In the genomic region with DNA sequence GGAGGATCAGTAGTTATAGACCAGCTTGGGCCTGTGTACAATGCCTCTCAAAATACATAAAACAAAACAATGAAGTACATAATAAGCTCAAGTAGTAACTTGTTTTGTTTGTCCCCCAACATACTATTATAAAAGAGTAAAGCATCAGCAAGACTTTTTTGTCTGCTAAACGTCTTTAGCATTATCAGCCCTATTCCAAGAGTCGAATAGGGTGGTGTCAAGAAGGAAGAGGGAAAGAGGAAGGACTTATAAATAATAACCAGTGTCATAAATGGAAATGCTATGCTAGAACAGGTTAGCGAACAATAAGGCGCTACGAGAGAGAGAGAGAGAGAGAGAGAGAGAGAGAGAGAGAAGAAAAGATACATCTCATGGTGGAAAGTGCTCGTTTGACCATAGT, we compare ENCODE assay signal across 8 mouse cellular contexts. TPM values are rescaled to one million over a fixed set of nuclear protein-coding genes. Genes with fewer than 3 reads are reported as not detected.
DNase-seq lines count a peak whose midpoint lies in the region; ATAC-seq and TF ChIP-seq lines count a peak whose summit lies in the region.

No protein-coding gene starts in this region.

- ATAC-seq in neural tube, embryonic 11.5 days (ENCODE audit: insufficient read depth, low FRiP score, low TSS enrichment): no peak
- no peak for ATAC-seq in limb, embryonic 15.5 days (ENCODE audit: insufficient number of reproducible peaks, low FRiP score, low TSS enrichment, low read depth)
- ATAC-seq in stomach, embryonic 16.5 days (ENCODE audit: insufficient read depth, low FRiP score): no peak

- no peak for TF ChIP-seq POLR2A in cerebellum, adult 2 months (IDR thresholded peaks at IDR 0.05; ENCODE audit: borderline replicate concordance, insufficient read depth, low read length)

- H3K27ac ChIP-seq in cerebellum, adult 2 months (ENCODE audit: insufficient read depth, low read length): peak overlapping the region; percentile 86; the same call in 1 of the 2 replicates
- peak overlapping the region; percentile 93 for H3K27ac ChIP-seq in neural tube, embryonic 11.5 days (ENCODE audit: low read depth, low read length)
- peak overlapping the region; percentile 89 for H3K27ac ChIP-seq in limb, embryonic 15.5 days
- peak overlapping the region; percentile 93 for H3K27ac ChIP-seq in stomach, embryonic 16.5 days (ENCODE audit: low read length)

- no peak for DNase-seq in cerebellum, adult 2 months
- no peak for DNase-seq in cerebellum, adult 9-10 months
- no peak for DNase-seq in neural tube, embryonic 11.5 days (ENCODE audit: low spot score)
- no peak for DNase-seq in neural tube, embryonic 10.5 days (ENCODE audit: extremely low spot score, low spot score)
- DNase-seq in gastrocnemius, postnatal 14 days: no peak
- no peak for DNase-seq in gastrocnemius, adult 8-10 months (ENCODE audit: low spot score in 2 of 2)

- H3K9ac ChIP-seq in neural tube, embryonic 11.5 days (ENCODE audit: low read length): peak overlapping the region; percentile 97
- H3K9ac ChIP-seq in limb, embryonic 15.5 days: peak overlapping the region; percentile 76
- H3K9ac ChIP-seq in stomach, embryonic 16.5 days (ENCODE audit: low read length): peak overlapping the region; percentile 95

- peaks cover 18% of the 10 kb centered on the region for H3K36me3 ChIP-seq in neural tube, embryonic 11.5 days (ENCODE audit: control insufficient read depth, insufficient read depth, low read length)
- peaks cover 28% of the 10 kb centered on the region for H3K36me3 ChIP-seq in limb, embryonic 15.5 days
- H3K36me3 ChIP-seq in stomach, embryonic 16.5 days (ENCODE audit: control insufficient read depth, insufficient read depth, low read length): peaks cover 23% of the 10 kb centered on the region

- intact Hi-C loops in gastrocnemius, postnatal 14 days (cut with DNase I; ENCODE audit: low total_unique reads): no loop called here

- no peaks in the 10 kb centered on the region for H3K9me3 ChIP-seq in neural tube, embryonic 11.5 days (ENCODE audit: control insufficient read depth, low read length)
- H3K9me3 ChIP-seq in limb, embryonic 15.5 days: no peaks in the 10 kb centered on the region
- no peaks in the 10 kb centered on the region for H3K9me3 ChIP-seq in stomach, embryonic 16.5 days (replicated peaks; ENCODE audit: control insufficient read depth, low read length)

- H3K4me3 ChIP-seq in cerebellum, adult 2 months (replicated peaks; ENCODE audit: insufficient read depth, low read depth, low read length): peak overlapping the region; percentile 89
- peak overlapping the region; percentile 100 for H3K4me3 ChIP-seq in neural tube, embryonic 11.5 days (ENCODE audit: low read depth, low read length)
- peak overlapping the region; percentile 92 for H3K4me3 ChIP-seq in limb, embryonic 15.5 days
- peak overlapping the region; percentile 94 for H3K4me3 ChIP-seq in stomach, embryonic 16.5 days (replicated peaks; ENCODE audit: low read length)

- no peak for TF ChIP-seq CTCF in cerebellum, adult 2 months (IDR thresholded peaks at IDR 0.05; ENCODE audit: borderline replicate concordance, insufficient read depth, low read depth, low read length)

- H3K4me1 ChIP-seq in cerebellum, adult 2 months (ENCODE audit: control insufficient read depth, insufficient read depth, low read length): peaks cover 16% of the 10 kb centered on the region; the same call in 1 of the 2 replicates
- peaks cover 34% of the 10 kb centered on the region for H3K4me1 ChIP-seq in neural tube, embryonic 11.5 days (ENCODE audit: control insufficient read depth, insufficient read depth, low read length)
- peaks cover 32% of the 10 kb centered on the region for H3K4me1 ChIP-seq in limb, embryonic 15.5 days
- peaks cover 33% of the 10 kb centered on the region for H3K4me1 ChIP-seq in stomach, embryonic 16.5 days (ENCODE audit: control insufficient read depth, insufficient read depth, low read length)

- H3K27me3 ChIP-seq in cerebellum, adult 2 months (ENCODE audit: control insufficient read depth, insufficient read depth, low read length): no peaks in the 10 kb centered on the region
- no peaks in the 10 kb centered on the region for H3K27me3 ChIP-seq in neural tube, embryonic 11.5 days (ENCODE audit: control insufficient read depth, insufficient read depth, low read length)
- H3K27me3 ChIP-seq in limb, embryonic 15.5 days: no peaks in the 10 kb centered on the region
- H3K27me3 ChIP-seq in stomach, embryonic 16.5 days (ENCODE audit: control insufficient read depth, insufficient read depth, low read length): no peaks in the 10 kb centered on the region

- 3% methylated on average over 6 of the region's 6 CpGs for WGBS in cerebellum, adult 2 months
- 5% methylated on average over 6 of the region's 6 CpGs for WGBS in neural tube, embryonic 11.5 days
- WGBS in limb, embryonic 15.5 days: 3% methylated on average over 6 of the region's 6 CpGs
- WGBS in stomach, embryonic 16.5 days: 4% methylated on average over 6 of the region's 6 CpGs

- H3K4me2 ChIP-seq in neural tube, embryonic 11.5 days (ENCODE audit: low read depth): peak overlapping the region; percentile 64
- peak overlapping the region; percentile 56 for H3K4me2 ChIP-seq in limb, embryonic 15.5 days
- peak overlapping the region; percentile 73 for H3K4me2 ChIP-seq in stomach, embryonic 16.5 days (ENCODE audit: low read depth, low read length)

RNA-seq across cellular contexts. Expression of gene Hspa5, which starts 0.8 kb away (rescaled TPM):
- polyA plus RNA-seq in cerebellum, adult 2 months (2012; rRNA removed): 226 and 249 TPM in 2 replicates
- polyA plus RNA-seq in neural tube, embryonic 11.5 days (2014; fragmentation: Nextera tagmentation; extraction: Ambion mirVana): 895 and 931 TPM in 2 replicates
- 944 and 970 TPM in 2 replicates for polyA plus RNA-seq in limb, embryonic 15.5 days (2015; fragmentation: Nextera tagmentation; extraction: Ambion mirVana)
- polyA plus RNA-seq in stomach, embryonic 16.5 days (2015; fragmentation: Nextera tagmentation; extraction: Ambion mirVana): 941 and 997 TPM in 2 replicates
- 100 to 1,000 TPM; 175 to 207 TPM for total RNA-seq in gastrocnemius, postnatal 14 days (2021)
- total RNA-seq in gastrocnemius, adult 8-10 months (2022): 100 to 1,000 TPM; 149 to 179 (median 165) TPM

RNA-seq across cellular contexts. Expression of gene Gapvd1, which starts 15.9 kb away (rescaled TPM):
- 49.4 and 52.8 TPM in 2 replicates for polyA plus RNA-seq in cerebellum, adult 2 months (2012; rRNA removed)
- 112 and 125 TPM in 2 replicates for polyA plus RNA-seq in neural tube, embryonic 11.5 days (2014; fragmentation: Nextera tagmentation; extraction: Ambion mirVana)
- 84.6 and 85.5 TPM in 2 replicates for polyA plus RNA-seq in limb, embryonic 15.5 days (2015; fragmentation: Nextera tagmentation; extraction: Ambion mirVana)
- 73.4 and 81.4 TPM in 2 replicates for polyA plus RNA-seq in stomach, embryonic 16.5 days (2015; fragmentation: Nextera tagmentation; extraction: Ambion mirVana)
- total RNA-seq in gastrocnemius, postnatal 14 days (2021): 10 to 100 TPM; 32.2 to 34.6 TPM
- 10 to 100 TPM; 34.1 to 36.4 (median 35.4) TPM for total RNA-seq in gastrocnemius, adult 8-10 months (2022)

RNA-seq across cellular contexts. Expression of gene Rabepk, which starts 28.8 kb away (rescaled TPM):
- polyA plus RNA-seq in cerebellum, adult 2 months (2012; rRNA removed): 43.2 and 46.8 TPM in 2 replicates
- 27.6 and 34.2 TPM in 2 replicates for polyA plus RNA-seq in neural tube, embryonic 11.5 days (2014; fragmentation: Nextera tagmentation; extraction: Ambion mirVana)
- 39.7 and 41.1 TPM in 2 replicates for polyA plus RNA-seq in limb, embryonic 15.5 days (2015; fragmentation: Nextera tagmentation; extraction: Ambion mirVana)
- 33.4 and 40.6 TPM in 2 replicates for polyA plus RNA-seq in stomach, embryonic 16.5 days (2015; fragmentation: Nextera tagmentation; extraction: Ambion mirVana)
- total RNA-seq in gastrocnemius, postnatal 14 days (2021): 10 to 100 TPM in 1 of 2 experiments, 1 to 10 TPM in 1; 7.9 to 10.1 TPM
- 10 to 100 TPM in 3 of 4 experiments, 1 to 10 TPM in 1; 7.4 to 13.1 (median 11.4) TPM for total RNA-seq in gastrocnemius, adult 8-10 months (2022)

RNA-seq across cellular contexts. Expression of gene Fbxw2, which starts 55.2 kb away (rescaled TPM):
- 71.4 and 77.5 TPM in 2 replicates for polyA plus RNA-seq in cerebellum, adult 2 months (2012; rRNA removed)
- polyA plus RNA-seq in neural tube, embryonic 11.5 days (2014; fragmentation: Nextera tagmentation; extraction: Ambion mirVana): 64.8 and 67.5 TPM in 2 replicates
- polyA plus RNA-seq in limb, embryonic 15.5 days (2015; fragmentation: Nextera tagmentation; extraction: Ambion mirVana): 82.1 and 94.4 TPM in 2 replicates
- 73.5 and 74.5 TPM in 2 replicates for polyA plus RNA-seq in stomach, embryonic 16.5 days (2015; fragmentation: Nextera tagmentation; extraction: Ambion mirVana)
- 10 to 100 TPM; 43.5 to 48.3 TPM for total RNA-seq in gastrocnemius, postnatal 14 days (2021)
- total RNA-seq in gastrocnemius, adult 8-10 months (2022): 10 to 100 TPM; 53.0 to 58.9 (median 56.3) TPM
